Mouse (Mus musculus): ENCODE measurements at regions not wholly inside any gene's neighbourhood (a gene's known extent, or its start where the extent isn't known, plus 50 kb on each side); places are given as distances from the start of the nearest gene placed in this dataset.

DNA sequence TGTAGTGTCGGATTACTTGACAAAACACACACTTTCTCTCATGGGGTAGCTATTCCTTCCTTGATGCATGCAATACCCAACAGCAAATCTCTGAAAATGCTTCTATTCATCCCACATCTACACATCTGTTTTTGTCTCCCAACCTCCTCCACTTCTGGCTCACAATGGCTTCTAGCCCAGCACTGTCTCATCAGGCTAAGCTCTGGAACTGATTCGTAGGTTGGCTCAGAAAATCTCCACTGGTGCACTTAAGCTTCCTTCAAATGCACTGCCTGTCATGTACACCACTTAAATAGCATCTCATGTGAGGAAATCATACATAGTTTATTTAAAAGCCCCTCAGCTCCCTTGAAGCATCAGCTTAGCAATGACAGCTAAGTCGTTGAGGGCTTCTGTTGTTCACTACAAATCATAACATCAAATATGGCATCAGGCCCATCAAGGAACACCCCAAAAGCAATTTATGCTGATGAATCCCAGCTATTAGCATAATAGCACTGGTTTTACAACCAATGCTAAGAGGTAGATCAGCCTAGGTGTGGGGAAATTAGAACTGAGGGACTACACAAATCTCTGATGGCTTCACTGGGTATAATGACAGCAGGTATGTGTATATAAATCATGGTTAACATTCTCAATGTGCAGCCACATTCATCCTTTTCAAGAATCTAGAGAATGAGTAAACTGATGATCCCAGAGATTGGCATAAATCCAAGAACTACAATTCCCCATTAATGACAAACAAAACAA is 103.5 kb upstream of the Tusc1 start:
- DNase-seq: no peak

DNA sequence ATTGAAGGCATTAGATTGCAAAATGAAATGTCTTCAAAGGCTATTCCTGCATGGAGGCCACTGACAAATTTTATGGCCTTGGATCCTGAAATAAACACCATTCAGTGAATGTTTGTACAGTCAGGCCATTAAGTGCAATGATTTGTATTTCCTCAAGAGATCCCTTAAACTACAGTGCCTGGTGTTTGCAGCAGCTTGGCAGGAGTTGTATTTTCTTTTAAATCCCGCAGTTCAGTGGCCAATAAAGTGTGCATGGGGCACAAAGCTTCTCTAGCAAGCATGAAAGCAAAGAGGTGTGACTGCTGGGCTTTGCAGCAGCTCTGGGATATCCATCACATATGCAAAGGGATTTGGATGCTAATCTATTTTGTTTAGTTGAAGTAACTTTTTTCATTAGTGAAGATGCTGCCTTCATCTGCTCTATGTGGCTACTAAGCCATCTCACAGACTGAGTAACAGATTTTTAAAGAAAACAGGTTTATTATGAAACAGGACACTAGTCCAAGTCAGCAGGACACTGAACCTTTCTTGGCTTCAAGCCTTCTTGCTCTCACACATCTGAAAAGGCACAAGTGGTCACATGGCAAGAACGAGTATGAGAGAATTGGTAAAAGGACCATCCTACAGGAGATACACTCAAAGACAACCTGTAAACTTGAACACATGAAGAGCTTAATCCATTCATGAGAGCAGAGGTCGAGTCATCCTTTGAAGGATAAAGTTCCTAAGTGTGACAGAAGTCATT is 102.2 kb upstream of the Tusc1 start:
- no peak for DNase-seq

DNA sequence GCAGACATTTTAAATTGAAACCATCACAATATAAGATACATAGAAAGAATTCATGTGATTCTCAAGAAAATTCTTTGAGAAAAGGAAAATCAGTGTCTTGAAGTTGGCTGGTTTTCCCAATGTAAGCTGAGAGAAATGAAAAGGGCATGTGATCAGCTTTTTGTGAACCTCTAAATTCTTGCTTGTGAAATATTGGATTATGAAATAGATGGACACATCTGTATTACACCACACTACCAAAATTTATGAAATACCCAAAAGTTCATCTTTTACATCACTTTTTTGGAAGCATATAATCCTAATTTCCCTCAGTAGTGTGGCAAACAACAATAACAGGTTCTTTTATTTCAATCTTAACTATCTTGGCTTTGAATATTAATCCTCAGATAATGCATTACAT is 77.4 kb upstream of the Tusc1 start:
- DNase-seq: no peak

DNA sequence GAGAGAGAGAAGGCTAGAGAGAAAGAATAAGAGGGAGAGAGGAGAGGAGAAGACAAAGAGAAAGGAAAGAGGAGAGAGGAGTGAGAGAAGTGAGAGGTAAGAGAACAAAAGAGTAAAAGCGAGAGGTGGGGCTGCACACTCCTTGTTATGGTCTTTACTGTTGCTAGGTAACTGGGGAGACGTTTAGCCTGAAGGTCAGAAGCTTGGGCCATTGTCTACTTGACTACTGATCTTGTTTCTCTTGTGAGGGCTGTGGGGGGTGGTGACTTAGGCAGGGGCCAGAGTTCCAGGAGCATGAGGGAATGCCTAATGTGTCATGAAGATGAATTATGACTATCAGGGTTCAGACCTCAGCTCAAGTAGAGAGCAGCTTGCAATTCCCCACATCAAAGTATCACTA is 71.6 kb upstream of the Tusc1 start:
- no peak for DNase-seq

DNA sequence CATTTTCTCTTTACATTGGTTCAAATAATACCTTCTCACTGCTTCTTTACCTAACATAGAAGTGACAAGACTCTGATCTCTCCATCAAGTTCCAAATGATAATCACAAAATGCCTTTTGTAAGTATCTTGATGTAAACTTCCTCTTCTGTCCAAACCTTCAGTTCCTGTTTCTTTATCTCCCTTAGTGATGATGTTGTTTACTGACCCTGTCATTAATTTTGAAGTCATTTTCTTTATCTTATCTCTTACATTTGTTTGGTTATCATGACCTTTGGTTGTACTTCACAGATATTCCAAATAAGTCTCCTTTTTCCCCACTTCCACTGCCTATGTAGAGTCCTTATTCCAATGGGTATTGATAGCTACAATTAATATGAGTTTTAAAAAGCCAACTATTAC is 65.3 kb upstream of the Tusc1 start:
- DNase-seq: no peak
